Mouse (Mus musculus): ENCODE data around the gene Slc44a3.

Slc44a3 gene

DNA sequence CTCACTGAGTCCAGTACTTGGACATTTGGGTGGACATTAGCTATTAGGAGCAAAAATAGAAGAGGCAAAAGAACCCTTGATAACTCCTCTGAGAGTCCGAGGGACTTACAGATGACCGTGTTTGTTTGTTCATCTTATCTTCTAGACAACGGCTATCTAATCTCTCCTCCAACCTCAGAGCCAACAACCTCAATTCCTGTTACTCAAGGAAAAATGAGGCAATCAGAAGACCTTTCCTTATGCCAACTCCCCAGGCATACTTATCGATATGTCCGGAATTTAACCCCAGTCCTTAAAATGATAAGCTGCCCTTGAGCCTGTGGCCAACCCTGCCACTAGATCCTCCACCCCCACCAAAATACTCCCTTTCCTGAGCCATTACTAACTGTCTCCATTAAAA lies 31.5 kb downstream of the Slc44a3 start:
- no peak for DNase-seq (ENCODE audit: low spot score)

GRCm38 (mm10) chr3:121500225-121500624 lies 32.0 kb downstream of the Slc44a3 start:
- peak; percentile 77 for DNase-seq (ENCODE audit: low spot score)

DNA sequence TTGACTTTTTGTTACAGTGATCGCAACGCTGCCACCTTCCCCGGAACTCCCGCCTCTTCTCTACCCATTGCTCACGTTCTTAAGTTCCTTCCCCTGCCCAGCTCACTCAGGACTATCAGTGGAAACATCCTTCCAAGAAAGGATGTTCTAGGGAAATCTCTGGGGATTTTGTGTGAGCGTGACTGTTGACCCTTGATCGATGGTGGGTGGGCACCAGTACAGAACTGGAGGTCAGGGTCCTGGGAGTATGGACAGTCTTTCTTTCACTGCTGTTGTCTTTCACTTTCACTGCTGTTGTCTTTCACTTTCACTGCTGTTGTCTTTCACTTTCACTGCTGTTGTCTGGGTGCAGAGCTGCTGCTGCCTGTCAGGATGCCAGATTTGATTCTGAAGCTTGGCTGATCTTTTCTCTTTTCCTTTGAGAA lies 38.2 kb downstream of the Slc44a3 start:
- DNase-seq (ENCODE audit: low spot score), result no peak

GRCm38 (mm10) chr3:121492026-121492425 lies 40.2 kb downstream of the Slc44a3 start:
- no peak for DNase-seq (ENCODE audit: low spot score)

DNA sequence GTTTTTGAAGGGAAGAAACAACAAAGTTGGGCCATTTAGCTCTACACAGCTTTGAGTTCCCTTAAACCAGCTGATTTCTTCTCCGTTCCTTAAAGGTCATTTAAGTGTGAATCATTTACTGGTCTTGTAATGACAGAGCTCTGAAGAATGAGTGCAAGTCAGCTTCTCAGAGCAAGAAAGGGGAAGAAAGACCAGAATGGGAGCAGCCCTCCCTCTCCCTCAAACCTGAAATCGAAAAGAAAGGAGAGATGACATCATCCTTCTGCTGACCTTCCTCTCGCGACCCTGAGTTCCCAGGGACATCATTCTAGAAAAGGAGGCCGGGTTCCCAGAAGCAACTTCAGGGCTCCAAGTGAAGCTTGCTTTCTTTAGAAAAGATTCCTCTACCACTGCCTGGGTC lies 41.3 kb downstream of the Slc44a3 start:
- DNase-seq (ENCODE audit: low spot score), result no peak

GRCm38 (mm10) chr3:121489462-121490118 lies 42.6 kb downstream of the Slc44a3 start:
- DNase-seq (ENCODE audit: low spot score), result no peak

- no peak for DNase-seq (ENCODE audit: low spot score)
Observed at GRCm38 (mm10) chr3:121485201-121485600, 47.0 kb downstream of the Slc44a3 start.

DNA sequence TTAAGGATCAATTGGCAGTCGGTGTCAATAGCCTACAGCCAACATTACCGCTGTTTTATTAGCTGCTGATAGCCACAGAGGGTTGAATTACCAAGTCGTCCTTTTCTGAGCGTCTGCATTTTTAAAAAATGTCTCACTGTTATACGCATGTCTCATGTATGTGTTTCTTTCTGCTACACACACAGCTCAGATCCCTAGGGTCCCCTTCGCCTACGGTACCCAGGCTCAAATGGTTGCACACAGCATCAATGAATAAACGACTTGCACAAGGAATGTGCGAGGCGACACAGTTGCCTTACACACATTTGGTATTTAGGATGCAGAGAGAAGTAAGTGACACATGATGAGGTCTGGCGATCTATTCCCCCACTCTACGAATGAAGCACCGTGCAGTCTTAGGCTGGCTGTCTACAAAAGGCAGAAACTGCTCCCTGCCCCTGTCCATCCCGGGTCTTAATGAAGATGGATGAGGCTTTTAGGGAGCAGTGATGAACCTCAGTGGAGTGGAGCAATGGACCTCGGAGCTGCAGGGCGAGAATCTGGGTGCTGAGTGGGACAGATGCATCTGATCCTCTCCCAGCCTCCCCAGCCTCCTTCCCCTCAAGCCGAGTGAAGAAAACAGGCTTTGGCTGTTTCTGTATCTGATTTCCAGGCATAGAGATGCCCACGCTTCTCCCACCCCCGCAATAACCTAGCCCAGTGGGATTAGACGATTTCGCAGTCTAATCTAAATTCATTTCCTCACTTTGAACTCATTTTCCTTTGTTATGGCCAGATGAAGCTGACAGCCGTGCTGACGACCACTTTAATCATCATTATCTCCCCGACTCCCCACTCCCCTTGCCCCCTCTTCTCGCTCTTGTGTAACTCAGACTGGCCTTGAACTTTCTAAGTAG lies 48.7 kb downstream of the Slc44a3 start:
- DNase-seq (ENCODE audit: low spot score), result no peak

DNA sequence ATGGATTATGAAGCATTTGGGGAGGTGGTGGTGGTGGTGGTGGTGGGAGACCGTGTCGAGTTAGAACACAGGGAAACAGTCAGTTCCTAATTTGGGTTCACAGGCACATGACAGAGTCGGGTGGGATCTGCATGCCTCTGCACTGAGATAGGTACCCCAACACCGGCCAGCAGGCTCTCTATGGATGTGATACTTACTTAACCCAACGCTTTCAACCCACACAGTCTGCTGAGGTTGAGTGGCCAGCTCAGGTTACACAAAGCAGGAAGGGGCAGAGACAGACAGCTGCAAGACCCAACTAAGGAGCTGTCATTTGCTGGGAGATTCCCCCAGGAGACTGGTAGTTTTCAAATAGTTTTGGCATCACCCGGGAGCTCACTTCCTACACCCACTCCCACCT lies 50.6 kb downstream of the Slc44a3 start:
- DNase-seq (ENCODE audit: low spot score), result no peak

GRCm38 (mm10) chr3:121480961-121481436 lies 51.2 kb downstream of the Slc44a3 start:
- DNase-seq (ENCODE audit: low spot score), result no peak

- DNase-seq (ENCODE audit: low spot score), result no peak
Observed at GRCm38 (mm10) chr3:121480030-121480960, 51.9 kb downstream of the Slc44a3 start.

GRCm38 (mm10) chr3:121474738-121475137 lies 57.5 kb downstream of the Slc44a3 start:
- DNase-seq (ENCODE audit: low spot score), result no peak

GRCm38 (mm10) chr3:121471703-121472102 lies 60.5 kb downstream of the Slc44a3 start:
- DNase-seq (ENCODE audit: low spot score), result no peak

GRCm38 (mm10) chr3:121469185-121469975 lies 62.8 kb downstream of the Slc44a3 start:
- no peak for DNase-seq (ENCODE audit: low spot score)

GRCm38 (mm10) chr3:121468136-121468535 lies 64.1 kb downstream of the Slc44a3 start:
- no peak for DNase-seq (ENCODE audit: low spot score)

DNA sequence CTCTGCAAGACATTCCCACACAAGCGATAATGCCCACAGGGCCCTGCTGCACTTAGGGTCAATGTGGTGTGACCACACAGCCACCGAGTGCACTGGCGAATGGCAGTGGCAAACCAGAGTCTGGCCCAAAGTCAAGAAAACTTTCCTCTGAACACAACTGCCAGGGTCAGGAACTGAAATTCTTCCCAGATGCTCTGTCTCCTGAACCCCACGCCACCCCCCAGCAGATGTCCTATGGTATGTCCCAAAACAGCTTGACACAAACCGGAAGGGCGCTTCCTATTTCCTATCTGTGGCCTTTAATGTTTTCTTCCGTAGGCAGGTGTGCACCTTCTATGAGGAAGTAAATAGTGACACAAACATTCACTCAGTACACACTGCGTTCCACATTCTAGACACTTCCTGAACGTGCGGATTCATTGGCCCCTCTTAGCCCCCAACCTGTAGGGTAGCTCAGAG lies 65.1 kb downstream of the Slc44a3 start:
- DNase-seq (ENCODE audit: low spot score), result no peak

- DNase-seq (ENCODE audit: low spot score), result no peak
Observed at GRCm38 (mm10) chr3:121465795-121466194, 66.4 kb downstream of the Slc44a3 start.

DNA sequence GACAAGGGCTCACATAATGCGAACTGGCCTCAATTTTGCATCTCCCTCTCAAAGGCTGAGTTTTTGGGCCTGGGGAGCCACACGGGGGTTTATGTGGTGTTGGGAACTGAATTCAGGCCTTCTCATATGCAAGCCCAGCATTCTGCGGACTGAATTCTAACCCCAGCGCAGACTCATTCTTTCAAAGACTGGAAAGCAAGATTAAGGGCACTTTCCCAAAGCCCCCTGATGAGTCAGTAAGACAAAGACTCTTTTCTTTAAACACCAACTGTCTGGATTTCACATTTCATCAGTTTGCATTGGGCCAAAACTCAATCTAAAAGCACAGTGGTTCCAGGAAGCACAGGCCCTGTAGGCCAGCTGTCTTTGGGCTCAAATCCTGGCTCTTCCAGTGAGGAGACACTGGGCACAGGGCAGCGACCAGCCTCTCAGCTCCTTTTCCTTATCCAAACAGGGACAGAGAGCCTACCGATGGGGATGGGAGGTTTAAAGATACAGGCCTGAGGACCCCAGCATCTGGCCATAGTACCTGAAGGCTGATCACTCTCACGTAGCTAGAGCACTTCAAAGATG lies 67.4 kb downstream of the Slc44a3 start:
- no peak for DNase-seq (ENCODE audit: low spot score)

DNA sequence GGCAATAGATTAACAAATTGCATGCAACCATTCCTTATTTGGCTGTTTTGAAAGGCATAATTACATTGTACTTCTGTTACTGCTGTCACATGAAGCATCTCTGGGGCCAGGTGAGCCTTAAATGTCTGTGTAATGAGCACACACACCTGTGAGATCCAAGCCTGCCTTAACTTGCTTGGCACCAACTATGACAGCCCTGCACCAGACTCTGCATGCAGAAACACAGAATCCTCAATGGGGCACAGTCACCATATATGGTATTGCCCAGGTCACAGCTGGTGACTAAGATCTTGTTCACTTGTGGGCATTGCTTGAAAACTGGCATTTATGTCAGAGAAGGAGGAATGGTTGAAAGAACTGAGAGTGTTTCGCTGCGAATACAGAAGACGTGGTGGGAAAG lies 69.4 kb downstream of the Slc44a3 start:
- no peak for DNase-seq (ENCODE audit: low spot score)

- DNase-seq (ENCODE audit: low spot score), result no peak
Observed at GRCm38 (mm10) chr3:121461477-121461876, 70.7 kb downstream of the Slc44a3 start.

All from lung, postnatal 25 days (tissue).